Mouse (Mus musculus): ENCODE results near the gene Slc16a4. TPM values are rescaled to one million over a fixed set of nuclear protein-coding genes. Genes with fewer than 3 reads are reported as not detected.
A peak's percentile ranks its signal among the peaks of the same experiment; 100 is the strongest.
"Not testable (repeated sequence)": the region's sequence is repeated elsewhere in the genome, so short reads cannot be mapped to it uniquely, and the experiment has no call there.

Gene Slc16a4
- polyA plus RNA-seq, 1 experiment: 0.20 TPM

GRCm38 (mm10) chr3:107278479-107279269 lies 12.4 kb upstream of the Slc16a4 start, which contains the start of gene Lamtor5:
Lamtor5 (plus strand) TSS chr3:107278858.
- Histone ChIP-seq H3K36me3 (ENCODE audit: control insufficient read depth, insufficient read depth, low read length) (peaks cover 21% of the 10 kb centered on the region), H3K27ac (ENCODE audit: control insufficient read depth, insufficient read depth, low read length) (no peak within 1 kb of the TSS), H3K4me3 (ENCODE audit: control insufficient read depth, insufficient read depth, low read length) (peak within 1 kb of the TSS; percentile 65), H3K4me1 (replicated peaks; ENCODE audit: control insufficient read depth, insufficient read depth, low read length) (peaks cover 2% of the 10 kb centered on the region; the same call in 1 of the 2 replicates), H3K27me3 (ENCODE audit: control insufficient read depth, insufficient read depth, low read length) (no peaks in the 10 kb centered on the region)
- peak; percentile 91 for DNase-seq
- 3% methylated on average over 43 of the region's 43 CpGs for WGBS
- TF ChIP-seq POLR2A (IDR thresholded peaks at IDR 0.05; ENCODE audit: control insufficient read depth, extremely low read depth, insufficient read depth, low read length, poor library complexity) (0 out of 2 replicates have a peak, but pooled peaks have one; percentile 20), CTCF (IDR thresholded peaks at IDR 0.05; ENCODE audit: borderline replicate concordance, control insufficient read depth, extremely low read depth, insufficient read depth, low read length, poor library complexity) (0 out of 2 replicates have a peak, but pooled peaks have one; percentile 21)

GRCm38 (mm10) chr3:107286123-107286522 lies 4.9 kb upstream of the Slc16a4 start:
- TF ChIP-seq POLR2A (IDR thresholded peaks at IDR 0.05; ENCODE audit: control insufficient read depth, extremely low read depth, insufficient read depth, low read length, poor library complexity) (no peak), CTCF (IDR thresholded peaks at IDR 0.05; ENCODE audit: borderline replicate concordance, control insufficient read depth, extremely low read depth, insufficient read depth, low read length, poor library complexity) (no peak)
- 93% methylated on average over 2 of the region's 2 CpGs for WGBS

GRCm38 (mm10) chr3:107287346-107287745 lies 3.7 kb upstream of the Slc16a4 start:
- DNase-seq: no peak
- Histone ChIP-seq H3K36me3 (ENCODE audit: control insufficient read depth, insufficient read depth, low read length) (peaks cover 18% of the 10 kb centered on the region), H3K27me3 (ENCODE audit: control insufficient read depth, insufficient read depth, low read length) (no peaks in the 10 kb centered on the region), H3K27ac (ENCODE audit: control insufficient read depth, insufficient read depth, low read length) (no peak overlapping the region), H3K4me1 (replicated peaks; ENCODE audit: control insufficient read depth, insufficient read depth, low read length) (no peaks in the 10 kb centered on the region), H3K4me3 (ENCODE audit: control insufficient read depth, insufficient read depth, low read length) (no peak overlapping the region)
- TF ChIP-seq POLR2A (IDR thresholded peaks at IDR 0.05; ENCODE audit: control insufficient read depth, extremely low read depth, insufficient read depth, low read length, poor library complexity) (no peak), CTCF (IDR thresholded peaks at IDR 0.05; ENCODE audit: borderline replicate concordance, control insufficient read depth, extremely low read depth, insufficient read depth, low read length, poor library complexity) (no peak)

More at GRCm38 (mm10) chr3:107286123-107286522, 4.9 kb upstream of the Slc16a4 start:
- H3K27ac ChIP-seq (ENCODE audit: control insufficient read depth, insufficient read depth, low read length): no peak overlapping the region
- H3K36me3 ChIP-seq (ENCODE audit: control insufficient read depth, insufficient read depth, low read length): peaks cover 29% of the 10 kb centered on the region
- no peaks in the 10 kb centered on the region for H3K4me1 ChIP-seq (replicated peaks; ENCODE audit: control insufficient read depth, insufficient read depth, low read length)
- H3K27me3 ChIP-seq (ENCODE audit: control insufficient read depth, insufficient read depth, low read length): no peaks in the 10 kb centered on the region
- DNase-seq: no peak
- no peak overlapping the region for H3K4me3 ChIP-seq (ENCODE audit: control insufficient read depth, insufficient read depth, low read length)

GRCm38 (mm10) chr3:107295672-107296360 lies 4.8 kb downstream of the Slc16a4 start:
- Histone ChIP-seq H3K4me1 (replicated peaks; ENCODE audit: control insufficient read depth, insufficient read depth, low read length) (no peaks in the 10 kb centered on the region), H3K27ac (ENCODE audit: control insufficient read depth, insufficient read depth, low read length) (no peak overlapping the region), H3K4me3 (ENCODE audit: control insufficient read depth, insufficient read depth, low read length) (no peak overlapping the region), H3K27me3 (ENCODE audit: control insufficient read depth, insufficient read depth, low read length) (no peaks in the 10 kb centered on the region), H3K36me3 (ENCODE audit: control insufficient read depth, insufficient read depth, low read length) (no peaks in the 10 kb centered on the region)
- 90% methylated on average over 5 of the region's 5 CpGs for WGBS
- no peak for TF ChIP-seq POLR2A (IDR thresholded peaks at IDR 0.05; ENCODE audit: control insufficient read depth, extremely low read depth, insufficient read depth, low read length, poor library complexity)
- TF ChIP-seq CTCF (IDR thresholded peaks at IDR 0.05; ENCODE audit: borderline replicate concordance, control insufficient read depth, extremely low read depth, insufficient read depth, low read length, poor library complexity): no peak
- no peak for DNase-seq

GRCm38 (mm10) chr3:107296917-107297316 lies 5.9 kb downstream of the Slc16a4 start:
- not testable (repeated sequence) for H3K27ac ChIP-seq (ENCODE audit: control insufficient read depth, insufficient read depth, low read length); H3K27me3 ChIP-seq (ENCODE audit: control insufficient read depth, insufficient read depth, low read length); H3K4me3 ChIP-seq (ENCODE audit: control insufficient read depth, insufficient read depth, low read length); H3K36me3 ChIP-seq (ENCODE audit: control insufficient read depth, insufficient read depth, low read length); DNase-seq; H3K4me1 ChIP-seq (replicated peaks; ENCODE audit: control insufficient read depth, insufficient read depth, low read length)
- WGBS: 95% methylated on average over 4 of the region's 4 CpGs

- Histone ChIP-seq H3K4me1 (replicated peaks; ENCODE audit: control insufficient read depth, insufficient read depth, low read length) (no peaks in the 10 kb centered on the region; the same call in 1 of the 2 replicates), H3K4me3 (ENCODE audit: control insufficient read depth, insufficient read depth, low read length) (no peak overlapping the region), H3K27ac (ENCODE audit: control insufficient read depth, insufficient read depth, low read length) (no peak overlapping the region), H3K27me3 (ENCODE audit: control insufficient read depth, insufficient read depth, low read length) (no peaks in the 10 kb centered on the region), H3K36me3 (ENCODE audit: control insufficient read depth, insufficient read depth, low read length) (peaks cover 15% of the 10 kb centered on the region)
- 95% methylated on average over 3 of the region's 3 CpGs for WGBS
- DNase-seq: no peak
- TF ChIP-seq POLR2A (IDR thresholded peaks at IDR 0.05; ENCODE audit: control insufficient read depth, extremely low read depth, insufficient read depth, low read length, poor library complexity): no peak
- TF ChIP-seq CTCF (IDR thresholded peaks at IDR 0.05; ENCODE audit: borderline replicate concordance, control insufficient read depth, extremely low read depth, insufficient read depth, low read length, poor library complexity): no peak
These were observed 26.3 kb downstream of the Slc16a4 start for GRCm38 (mm10) chr3:107317338-107317737.
